Mouse (Mus musculus): ENCODE measurements around the gene Kdm4d.
"Not testable (repeated sequence)": the region's sequence is repeated elsewhere in the genome, so short reads cannot be mapped to it uniquely, and the experiment has no call there.

DNA sequence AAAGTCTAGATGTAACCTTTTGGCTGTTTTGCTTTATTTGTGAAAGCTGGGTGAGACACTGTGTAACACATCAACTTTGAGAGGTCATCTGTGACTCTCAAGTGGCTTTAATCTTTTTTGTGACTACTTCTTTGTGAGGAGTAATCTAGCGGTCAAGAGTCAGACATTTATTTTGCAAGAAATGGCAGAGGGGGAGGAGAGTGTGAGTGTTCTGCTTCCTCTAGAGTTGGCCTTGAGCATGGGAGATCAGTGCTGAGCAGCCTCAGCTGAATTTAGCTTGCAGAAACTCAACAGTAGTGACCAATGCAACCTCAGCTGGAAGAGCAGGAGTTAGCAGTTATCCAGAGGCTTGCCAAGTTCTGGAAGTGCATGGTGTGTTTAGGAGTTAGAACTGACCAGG, 37.7 kb downstream of the Kdm4d start:
- not testable (repeated sequence) for TF ChIP-seq CTCF (IDR thresholded peaks at IDR 0.05; ENCODE audit: borderline replicate concordance, insufficient read depth, low read depth, low read length); POLR2A (IDR thresholded peaks at IDR 0.05; ENCODE audit: borderline replicate concordance, insufficient read depth, low read length)

Data from cerebellum, adult 2 months (tissue).